Mouse (Mus musculus) forebrain, postnatal 0 days (tissue): ENCODE results near the gene Kpna3. TPM values are rescaled to one million over a fixed set of nuclear protein-coding genes. Genes with fewer than 3 reads are reported as not detected.
A peak's percentile ranks its signal among the peaks of the same experiment; 100 is the strongest.

Source experiments
- ATAC-seq: fragments of 200-750 bp; cut with Nextera tagmentation; 2 replicates; pipeline ENCODE4 v1.8.0; 2017; ENCODE audit warnings: mild to moderate bottlenecking, moderate library complexity
- DNase-seq: peaks from one replicate; pipeline ENCODE4 v3.0.0-alpha.2; 2015
- H3K27ac ChIP-seq: fragments of 300-500 bp; sonication (generic); 2 replicates; pipeline ENCODE4 v1.5.1; 2014; ENCODE audit warnings: low read depth, mild to moderate bottlenecking, antibody characterized with exemption, low read length, moderate library complexity, mixed read lengths
- H3K27me3 ChIP-seq: fragments of 300-500 bp; sonication (generic); 2 replicates; pipeline ENCODE4 v1.6.1; 2014; ENCODE audit warnings: mild to moderate bottlenecking, low read length, mixed read lengths; ENCODE audit not compliant: insufficient read depth
- H3K36me3 ChIP-seq: fragments of 300-500 bp; sonication (generic); 2 replicates; pipeline ENCODE4 v1.6.1; 2014; ENCODE audit warnings: mild to moderate bottlenecking, moderate library complexity; ENCODE audit not compliant: insufficient read depth
- H3K4me1 ChIP-seq: fragments of 300-500 bp; sonication (generic); 2 replicates; pipeline ENCODE4 v1.6.1; 2014; ENCODE audit warnings: antibody characterized with exemption; ENCODE audit not compliant: insufficient read depth
- H3K4me2 ChIP-seq: fragments of 300-500 bp; sonication (generic); 2 replicates; pipeline ENCODE4 v1.6.1; 2014; ENCODE audit warnings: low read depth, mild to moderate bottlenecking, moderate library complexity
- H3K4me3 ChIP-seq: fragments of 300-500 bp; sonication (generic); 2 replicates; pipeline ENCODE4 v1.5.1; 2014; ENCODE audit warnings: low read depth, low read length, mixed read lengths
- H3K9ac ChIP-seq: fragments of 300-500 bp; sonication (generic); 2 replicates; pipeline ENCODE4 v1.6.1; 2014; ENCODE audit warnings: mild to moderate bottlenecking
- H3K9me3 ChIP-seq: fragments of 300-500 bp; sonication (generic); 2 replicates; pipeline ENCODE4 v1.6.1; 2016; ENCODE audit warnings: low read length
- CTCF ChIP-seq: sonication (generic); IDR thresholded peaks from 2 replicates; pipeline ENCODE4 v1.5.1; 2016; ENCODE audit warnings: antibody characterized with exemption, control low read depth, low read depth
- WGBS: fragments of 180-500 bp; shearing (Covaris S2); extraction: QIAGEN DNeasy Blood & Tissue Kit; methylation state at CpG from one replicate; pipeline ENCODE4 v1.1.7; 2014; 5-methylcytosine and 5-hydroxymethylcytosine counted together
- polyA plus RNA-seq: library from polyadenylated mRNA; unstranded; fragments of >200 nt; fragmentation: Nextera tagmentation; extraction: Ambion mirVana; gene quantifications from 2 replicates; pipeline ENCODE4 v1.2.1, GENCODE M21; 2015
- total RNA-seq: library from RNA; depleted of rRNA; stranded (reverse); fragments of >200 nt; gene quantifications from 2 replicates; pipeline ENCODE4 v1.2.3, GENCODE M21; 2014

Kpna3 gene
- total and polyA plus RNA-seq, 2 experiments from 2014 or later = 66.5 to 70.7 TPM

DNA sequence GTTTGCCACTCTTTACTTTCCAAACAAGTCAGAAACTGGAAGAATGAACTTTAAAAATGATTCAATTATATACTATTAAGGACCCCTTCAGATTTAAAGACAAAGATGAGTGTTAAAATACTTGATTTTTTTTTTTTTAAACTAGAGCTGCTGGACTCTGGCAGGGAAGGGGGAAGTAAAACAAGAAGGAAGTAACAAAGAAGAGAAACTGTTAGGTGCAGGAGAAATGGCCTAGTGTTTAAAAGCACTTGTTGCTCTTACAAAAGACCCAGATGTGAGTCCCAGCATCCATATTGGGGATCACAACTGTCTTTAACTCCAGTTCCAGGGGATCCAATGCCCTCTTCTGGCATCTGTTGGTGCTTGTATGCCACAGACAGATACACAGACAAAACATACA lies 33.9 kb downstream of the Kpna3 start:
- Histone ChIP-seq H3K9me3 (no peaks in the 10 kb centered on the region), H3K4me2 (no peak overlapping the region), H3K27me3 (no peaks in the 10 kb centered on the region), H3K36me3 (peaks cover 5% of the 10 kb centered on the region; the same call in 1 of the 2 replicates), H3K9ac (no peak overlapping the region), H3K4me1 (no peaks in the 10 kb centered on the region), H3K27ac (no peak overlapping the region), H3K4me3 (no peak overlapping the region)
- ATAC-seq = no peak
- no peak for TF ChIP-seq CTCF
- no peak for DNase-seq

GRCm38 (mm10) chr14:61404941-61405340 lies 34.7 kb downstream of the Kpna3 start:
- no peaks in the 10 kb centered on the region for H3K27me3 ChIP-seq
- H3K4me3 ChIP-seq = no peak overlapping the region
- TF ChIP-seq CTCF = no peak
- H3K4me1 ChIP-seq = no peaks in the 10 kb centered on the region
- H3K36me3 ChIP-seq = peaks cover 11% of the 10 kb centered on the region
- no peak overlapping the region for H3K9ac ChIP-seq
- WGBS = 94% methylated on average over 3 of the region's 3 CpGs
- no peak overlapping the region for H3K4me2 ChIP-seq
- H3K27ac ChIP-seq = no peak overlapping the region
- no peak for ATAC-seq
- H3K9me3 ChIP-seq = no peaks in the 10 kb centered on the region
- no peak for DNase-seq

DNA sequence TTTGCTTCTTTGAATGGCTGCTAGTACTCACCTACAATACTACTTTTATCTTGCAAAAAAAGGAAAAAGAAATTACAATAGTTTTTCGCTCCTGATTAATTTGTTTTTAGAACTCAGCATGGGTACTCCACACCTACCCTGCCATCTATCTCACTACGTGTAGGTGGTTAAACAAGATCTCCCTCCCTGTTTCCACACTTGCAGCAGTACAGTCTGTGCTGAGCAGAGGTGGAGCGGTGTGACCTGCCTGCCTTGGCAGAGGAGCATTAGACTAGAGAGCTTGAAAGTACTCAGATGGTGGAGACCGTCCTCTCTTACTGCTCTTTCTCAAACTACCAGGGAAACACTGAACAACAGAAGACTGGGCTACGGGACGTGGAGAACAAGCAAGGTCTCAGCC lies 44.9 kb downstream of the Kpna3 start:
- Histone ChIP-seq H3K9ac (no peak overlapping the region), H3K9me3 (no peaks in the 10 kb centered on the region), H3K4me2 (no peak overlapping the region), H3K4me1 (no peaks in the 10 kb centered on the region), H3K4me3 (no peak overlapping the region), H3K27me3 (no peaks in the 10 kb centered on the region), H3K36me3 (peaks cover 29% of the 10 kb centered on the region), H3K27ac (no peak overlapping the region)
- DNase-seq = no peak
- ATAC-seq = no peak
- no peak for TF ChIP-seq CTCF
- 77% methylated on average over 6 of the region's 6 CpGs for WGBS

- WGBS = 84% methylated on average over 3 of the region's 3 CpGs
- Histone ChIP-seq H3K36me3 (peaks cover 14% of the 10 kb centered on the region), H3K27ac (no peak overlapping the region), H3K27me3 (no peaks in the 10 kb centered on the region), H3K9me3 (no peaks in the 10 kb centered on the region), H3K4me2 (no peak overlapping the region), H3K4me1 (no peaks in the 10 kb centered on the region), H3K4me3 (no peak overlapping the region), H3K9ac (no peak overlapping the region)
- ATAC-seq = no peak
- DNase-seq = no peak
- no peak for TF ChIP-seq CTCF
Measured at GRCm38 (mm10) chr14:61390586-61390985, 49.1 kb downstream of the Kpna3 start.

- Histone ChIP-seq H3K4me2 (no peak overlapping the region), H3K9ac (no peak overlapping the region), H3K27ac (no peak overlapping the region), H3K9me3 (no peaks in the 10 kb centered on the region), H3K4me3 (no peak overlapping the region), H3K36me3 (peaks cover 25% of the 10 kb centered on the region), H3K4me1 (no peaks in the 10 kb centered on the region), H3K27me3 (no peaks in the 10 kb centered on the region)
- ATAC-seq (peak; percentile 82), DNase-seq (peak; percentile 22)
- no peak for TF ChIP-seq CTCF
- 75% methylated on average over 2 of the region's 2 CpGs for WGBS
Measured at GRCm38 (mm10) chr14:61367290-61367689, 72.4 kb downstream of the Kpna3 start.

- no peak overlapping the region for H3K27ac ChIP-seq
- ATAC-seq (no peak), DNase-seq (no peak)
- H3K4me3 ChIP-seq = no peak overlapping the region
- 0 out of 2 replicates have a peak, but pooled peaks cover 4% of the 10 kb centered on the region for H3K4me1 ChIP-seq
- H3K9me3 ChIP-seq = no peaks in the 10 kb centered on the region
- TF ChIP-seq CTCF = no peak
- 44% methylated on average over 3 of the region's 3 CpGs for WGBS
- H3K4me2 ChIP-seq = no peak overlapping the region
- peaks cover 6% of the 10 kb centered on the region for H3K36me3 ChIP-seq
- no peak overlapping the region for H3K9ac ChIP-seq
- H3K27me3 ChIP-seq = no peaks in the 10 kb centered on the region
Measured at GRCm38 (mm10) chr14:61364656-61365055, 75.0 kb downstream of the Kpna3 start.

DNA sequence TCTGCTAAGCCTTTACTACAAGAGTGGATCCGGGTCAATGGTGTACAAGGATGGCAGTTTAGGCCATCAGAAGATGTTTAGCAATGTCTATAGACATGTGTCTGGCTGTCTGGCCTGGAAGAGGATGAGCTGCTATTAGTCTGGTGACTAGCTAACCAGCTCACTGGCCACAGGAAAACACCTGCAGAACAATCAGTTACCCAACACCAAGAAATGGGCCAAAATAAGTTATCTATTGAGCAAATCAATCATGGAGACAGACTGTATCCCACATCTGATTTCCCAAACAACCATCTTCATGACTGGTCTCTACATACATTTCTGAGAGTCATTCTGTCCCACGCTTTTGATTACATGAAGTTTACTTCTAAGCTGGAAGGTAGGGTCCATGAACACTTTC lies 75.9 kb downstream of the Kpna3 start:
- 94% methylated on average over 2 of the region's 2 CpGs for WGBS
- H3K27me3 ChIP-seq = no peaks in the 10 kb centered on the region
- DNase-seq (no peak), ATAC-seq (no peak)
- peaks cover 4% of the 10 kb centered on the region; the same call in 1 of the 2 replicates for H3K36me3 ChIP-seq
- no peak overlapping the region for H3K4me2 ChIP-seq
- no peak overlapping the region for H3K27ac ChIP-seq
- H3K9ac ChIP-seq = no peak overlapping the region
- H3K9me3 ChIP-seq = no peaks in the 10 kb centered on the region
- no peak overlapping the region for H3K4me3 ChIP-seq
- 0 out of 2 replicates have a peak, but pooled peaks cover 4% of the 10 kb centered on the region for H3K4me1 ChIP-seq
- no peak for TF ChIP-seq CTCF
